Mouse (Mus musculus) megakaryocyte, embryonic 14.5 days (primary cell): Measurements from ENCODE around the gene Ltbp1.

Experiments
- FLI1 ChIP-seq: IDR thresholded peaks from 2 replicates; pipeline ENCODE4 v1.6.1; 2012; ENCODE audit warnings: low read length, inconsistent platforms, mixed read lengths
- GATA1 ChIP-seq: IDR thresholded peaks from 3 replicates; pipeline ENCODE4 v1.6.1; 2012; ENCODE audit warnings: mixed read lengths, low read length, inconsistent platforms, borderline replicate concordance

DNA sequence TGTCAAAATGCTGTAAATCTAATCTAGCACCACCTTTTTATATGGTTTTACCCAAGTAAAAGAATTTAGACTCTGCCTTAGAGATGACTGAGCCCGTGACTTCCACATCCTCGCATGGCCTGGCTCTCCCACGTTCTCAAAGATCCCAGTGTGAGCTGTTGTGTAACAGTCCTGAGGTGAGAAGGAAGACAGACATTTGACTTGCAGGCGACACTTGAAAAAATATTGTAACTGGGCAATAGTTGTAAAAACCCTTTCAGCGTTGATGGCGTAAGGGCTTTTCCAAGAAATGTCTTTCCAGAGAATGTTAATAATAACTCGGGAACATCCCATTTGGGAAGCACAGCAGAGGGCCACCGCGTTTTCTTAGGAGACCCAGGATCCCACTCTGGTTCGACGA lies 366.3 kb downstream of the Ltbp1 start:
- TF ChIP-seq GATA1 (no peak), FLI1 (no peak)
